Mouse (Mus musculus) heart, embryonic 10.5 days (tissue): ENCODE results near the gene Setd2. TPM values are rescaled to one million over a fixed set of nuclear protein-coding genes. Genes with fewer than 3 reads are reported as not detected.

ENCODE experiments used
- DNase-seq: peaks from one replicate; pipeline ENCODE4 v3.0.0-alpha.2; 2017; ENCODE audit warnings: low spot score
- H3K27ac ChIP-seq: fragments of 300-500 bp; sonication (generic); 2 replicates; pipeline ENCODE4 v1.5.1; 2016; ENCODE audit warnings: mild to moderate bottlenecking
- H3K27me3 ChIP-seq: fragments of 300-500 bp; sonication (generic); 2 replicates; pipeline ENCODE4 v1.6.1; 2016; ENCODE audit warnings: mild to moderate bottlenecking; ENCODE audit not compliant: poor library complexity, insufficient read depth, severe bottlenecking
- H3K36me3 ChIP-seq: fragments of 300-500 bp; sonication (generic); 2 replicates; pipeline ENCODE4 v1.6.1; 2016; ENCODE audit warnings: mild to moderate bottlenecking, moderate library complexity
- H3K4me1 ChIP-seq: fragments of 300-500 bp; sonication (generic); 2 replicates; pipeline ENCODE4 v1.6.1; 2016; ENCODE audit warnings: mild to moderate bottlenecking
- H3K4me3 ChIP-seq: fragments of 300-500 bp; sonication (generic); 2 replicates; pipeline ENCODE4 v1.5.1; 2016; ENCODE audit warnings: mild to moderate bottlenecking, moderate library complexity
- H3K9me3 ChIP-seq: fragments of 300-500 bp; sonication (generic); 2 replicates; pipeline ENCODE4 v1.6.1; 2016; ENCODE audit warnings: mild to moderate bottlenecking, moderate library complexity
- WGBS: fragments of 180-500 bp; shearing (Covaris S2); methylation state at CpG from one replicate; pipeline ENCODE4 v1.1.7; 2016; 5-methylcytosine and 5-hydroxymethylcytosine counted together
- polyA plus RNA-seq: library from polyadenylated mRNA; unstranded; fragments of >200 nt; fragmentation: Nextera tagmentation; extraction: Ambion mirVana; gene quantifications from 2 replicates; pipeline ENCODE4 v1.2.1, GENCODE M21; 2016

Gene Setd2
- polyA plus RNA-seq, 1 experiment from 2014 or later = 29.5 TPM

GRCm38 (mm10) chr9:110541988-110542387 lies 9.6 kb downstream of the Setd2 start:
- peaks cover 6% of the 10 kb centered on the region; the same call in 1 of the 2 replicates for H3K36me3 ChIP-seq
- no peaks in the 10 kb centered on the region for H3K27me3 ChIP-seq
- 82% methylated on average over 4 of the region's 4 CpGs for WGBS
- no peak overlapping the region for H3K4me3 ChIP-seq
- no peaks in the 10 kb centered on the region for H3K9me3 ChIP-seq
- no peak for DNase-seq
- H3K27ac ChIP-seq = no peak overlapping the region
- H3K4me1 ChIP-seq = no peaks in the 10 kb centered on the region

DNA sequence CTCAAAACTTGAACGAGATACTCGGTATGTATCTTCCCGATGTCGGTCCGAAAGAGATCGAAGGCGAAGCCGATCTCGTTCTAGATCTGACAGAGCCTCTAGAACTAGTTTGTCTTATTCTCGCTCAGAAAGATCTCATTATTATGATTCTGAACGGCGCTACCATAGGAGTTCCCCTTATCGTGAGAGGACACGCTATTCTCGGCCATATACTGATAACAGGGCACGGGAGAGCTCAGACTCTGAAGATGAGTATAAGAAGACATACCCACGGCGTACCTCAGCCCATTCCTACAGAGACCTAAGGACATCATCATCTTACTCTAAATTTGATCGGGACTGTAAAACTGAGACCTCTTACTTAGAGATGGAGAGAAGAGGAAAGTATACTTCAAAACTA lies 15.9 kb downstream of the Setd2 start:
- peaks cover 61% of the 10 kb centered on the region for H3K36me3 ChIP-seq
- DNase-seq = no peak
- H3K27me3 ChIP-seq = no peaks in the 10 kb centered on the region
- 89% methylated on average over 19 of the region's 19 CpGs for WGBS
- H3K9me3 ChIP-seq = no peaks in the 10 kb centered on the region
- no peak overlapping the region for H3K27ac ChIP-seq
- no peaks in the 10 kb centered on the region for H3K4me1 ChIP-seq
- no peak overlapping the region for H3K4me3 ChIP-seq

DNA sequence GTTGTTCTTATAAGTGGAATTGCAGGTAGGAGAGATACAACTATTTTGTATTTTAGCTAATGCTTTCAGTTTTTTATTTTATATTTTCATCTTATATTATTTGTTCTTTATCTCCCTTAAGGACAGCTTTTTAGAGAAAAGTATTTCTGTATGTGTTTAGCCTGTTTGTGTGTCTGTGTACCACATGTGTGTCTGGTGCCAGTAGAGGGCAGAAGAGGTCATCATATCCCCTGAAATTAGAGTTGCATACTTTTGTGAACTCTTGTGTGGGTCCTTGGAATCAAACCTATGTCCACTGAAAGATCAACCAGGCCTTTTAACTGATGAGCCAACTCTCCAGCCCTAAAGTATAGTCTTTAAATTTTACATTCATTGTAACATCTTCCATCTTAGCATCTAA lies 35.9 kb downstream of the Setd2 start:
- DNase-seq = no peak
- Histone ChIP-seq H3K36me3 (peaks cover 91% of the 10 kb centered on the region), H3K27ac (no peak overlapping the region), H3K4me3 (no peak overlapping the region), H3K9me3 (no peaks in the 10 kb centered on the region), H3K4me1 (no peaks in the 10 kb centered on the region), H3K27me3 (no peaks in the 10 kb centered on the region)

GRCm38 (mm10) chr9:110582161-110582560 lies 49.8 kb downstream of the Setd2 start:
- Histone ChIP-seq H3K4me3 (no peak overlapping the region), H3K9me3 (no peaks in the 10 kb centered on the region), H3K36me3 (peaks cover 38% of the 10 kb centered on the region), H3K27me3 (no peaks in the 10 kb centered on the region), H3K27ac (no peak overlapping the region), H3K4me1 (no peaks in the 10 kb centered on the region)
- WGBS = 96% methylated on average over 2 of the region's 2 CpGs
- no peak for DNase-seq

GRCm38 (mm10) chr9:110583521-110583920 lies 51.1 kb downstream of the Setd2 start:
- WGBS = 93% methylated on average over 1 of the region's 1 CpGs

DNA sequence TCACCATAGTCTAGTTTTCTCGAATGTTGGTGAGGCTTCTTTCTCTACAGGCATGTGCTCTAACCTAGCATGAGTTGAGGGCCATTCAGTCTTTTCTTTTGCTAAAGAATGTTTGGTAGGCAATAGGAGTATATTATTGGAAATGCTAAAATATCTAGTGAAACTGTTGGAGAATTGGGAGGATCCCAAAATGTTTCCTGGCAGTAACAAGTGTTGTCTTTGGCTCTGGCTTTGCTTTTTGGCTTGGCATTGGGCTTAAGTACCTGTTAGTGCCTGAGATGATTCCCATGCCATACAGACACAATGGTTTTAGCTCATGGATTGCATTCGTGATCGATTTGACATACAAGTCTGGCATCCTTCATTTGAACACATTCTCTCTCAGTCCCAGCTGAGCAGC lies 79.1 kb downstream of the Setd2 start:
- Histone ChIP-seq H3K4me1 (no peaks in the 10 kb centered on the region), H3K4me3 (no peak overlapping the region), H3K27me3 (no peaks in the 10 kb centered on the region), H3K27ac (no peak overlapping the region), H3K36me3 (peaks cover 73% of the 10 kb centered on the region), H3K9me3 (no peaks in the 10 kb centered on the region)
- WGBS = 94% methylated on average over 3 of the region's 3 CpGs
- DNase-seq = no peak

More at GRCm38 (mm10) chr9:110583521-110583920, 51.1 kb downstream of the Setd2 start:
- H3K4me3 ChIP-seq = no peak overlapping the region
- no peaks in the 10 kb centered on the region for H3K4me1 ChIP-seq
- no peak for DNase-seq
- no peaks in the 10 kb centered on the region for H3K27me3 ChIP-seq
- peaks cover 32% of the 10 kb centered on the region for H3K36me3 ChIP-seq
- no peak overlapping the region for H3K27ac ChIP-seq
- H3K9me3 ChIP-seq = no peaks in the 10 kb centered on the region

GRCm38 (mm10) chr9:110617081-110617480 lies 84.7 kb downstream of the Setd2 start:
- Histone ChIP-seq H3K36me3 (peaks cover 95% of the 10 kb centered on the region), H3K27me3 (no peaks in the 10 kb centered on the region), H3K27ac (no peak overlapping the region), H3K4me3 (no peak overlapping the region), H3K4me1 (peaks cover 10% of the 10 kb centered on the region; the same call in 1 of the 2 replicates), H3K9me3 (no peaks in the 10 kb centered on the region)
- WGBS = 76% methylated on average over 3 of the region's 3 CpGs
- DNase-seq = no peak

DNA sequence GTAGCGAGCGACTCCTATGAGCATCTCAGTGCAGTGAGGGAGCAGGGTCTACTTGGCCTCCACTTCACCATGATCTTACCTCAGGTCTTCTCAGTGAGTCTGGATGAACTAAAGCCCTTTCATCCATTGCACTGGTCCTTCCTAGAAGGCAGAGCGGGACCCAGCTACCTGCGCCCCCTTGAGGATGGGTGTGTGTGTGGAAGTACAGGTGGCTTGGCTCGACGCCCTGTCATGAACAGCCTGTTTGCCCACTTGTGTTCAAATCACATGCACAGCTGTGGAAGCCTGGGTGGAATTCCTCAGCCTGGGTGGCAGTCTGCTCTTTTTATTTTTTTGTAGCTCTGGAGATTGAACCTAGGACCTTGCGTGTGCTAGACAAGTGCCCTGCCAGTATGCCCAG lies 87.8 kb downstream of the Setd2 start:
- WGBS = 89% methylated on average over 7 of the region's 7 CpGs
- H3K36me3 ChIP-seq = peaks cover 75% of the 10 kb centered on the region
- DNase-seq = no peak

DNA sequence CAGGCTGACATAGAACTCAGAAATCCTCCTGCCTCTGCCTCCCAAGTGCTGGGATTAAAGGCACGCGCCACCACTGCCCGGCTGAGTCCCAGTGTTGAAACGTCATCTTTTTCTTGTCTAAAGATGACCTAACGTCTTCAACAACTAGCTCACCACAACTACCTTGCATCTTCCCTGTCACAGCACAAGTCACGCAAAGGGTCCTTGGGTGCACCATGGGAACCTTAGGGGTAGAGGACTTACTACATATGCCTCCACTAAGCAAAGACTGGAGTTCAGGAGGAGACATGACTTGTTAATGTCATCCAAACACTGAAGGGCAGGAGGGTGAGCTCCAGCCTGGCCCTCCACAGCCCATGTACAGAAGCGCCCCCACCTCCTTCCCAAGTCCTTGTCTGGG lies 88.3 kb downstream of the Setd2 start:
- peaks cover 2% of the 10 kb centered on the region for H3K27me3 ChIP-seq
- peaks cover 36% of the 10 kb centered on the region for H3K4me1 ChIP-seq
- H3K36me3 ChIP-seq = peaks cover 70% of the 10 kb centered on the region
- H3K9me3 ChIP-seq = no peaks in the 10 kb centered on the region
- H3K4me3 ChIP-seq = no peak overlapping the region
- WGBS = 91% methylated on average over 7 of the region's 7 CpGs
- DNase-seq = no peak
- no peak overlapping the region for H3K27ac ChIP-seq

More for the DNA sequence above, 87.8 kb downstream of the Setd2 start:
- no peak overlapping the region for H3K4me3 ChIP-seq
- H3K27me3 ChIP-seq = no peaks in the 10 kb centered on the region
- no peaks in the 10 kb centered on the region for H3K9me3 ChIP-seq
- no peak overlapping the region for H3K27ac ChIP-seq
- H3K4me1 ChIP-seq = peaks cover 31% of the 10 kb centered on the region

DNA sequence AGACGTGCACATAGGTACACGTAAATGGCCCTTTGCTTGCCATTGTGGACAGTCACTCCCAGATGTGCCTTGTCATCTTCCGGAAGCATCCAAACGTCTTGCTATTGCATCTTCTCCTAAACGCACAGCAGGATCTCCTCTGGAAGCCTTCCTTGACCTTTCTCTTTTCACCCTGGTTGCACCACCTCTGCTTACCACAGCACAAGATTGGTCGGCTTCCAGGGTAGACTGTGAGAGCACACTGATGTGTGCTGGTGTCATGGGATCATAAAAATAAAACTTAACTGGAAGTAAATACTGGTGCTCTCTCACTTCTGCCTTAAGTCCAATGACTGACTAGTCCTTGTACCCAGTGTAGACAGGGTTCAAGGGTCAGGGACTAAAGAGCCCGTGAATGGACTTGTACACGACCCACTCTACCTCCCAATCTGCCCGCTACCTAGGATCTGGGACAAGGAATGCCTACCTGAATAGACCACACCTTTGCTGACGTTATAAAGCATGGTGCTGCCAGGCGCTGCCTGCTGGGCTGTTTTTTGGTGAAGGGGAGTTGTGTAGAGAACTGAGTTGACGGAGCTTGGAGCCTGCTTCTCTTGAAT lies 90.3 kb downstream of the Setd2 start:
- Histone ChIP-seq H3K27me3 (peaks cover 18% of the 10 kb centered on the region), H3K27ac (no peak overlapping the region), H3K36me3 (peaks cover 50% of the 10 kb centered on the region), H3K4me1 (peaks cover 36% of the 10 kb centered on the region), H3K9me3 (no peaks in the 10 kb centered on the region), H3K4me3 (no peak overlapping the region)
- WGBS = 86% methylated on average over 12 of the region's 12 CpGs
- DNase-seq = no peak

GRCm38 (mm10) chr9:110623416-110624195 lies 91.2 kb downstream of the Setd2 start:
- peak overlapping the region; percentile 67 for H3K4me3 ChIP-seq
- peaks cover 42% of the 10 kb centered on the region for H3K4me1 ChIP-seq
- no peaks in the 10 kb centered on the region for H3K9me3 ChIP-seq
- H3K27ac ChIP-seq = peak overlapping the region; percentile 89
- 41% methylated on average over 8 of the region's 8 CpGs for WGBS
- H3K36me3 ChIP-seq = peaks cover 47% of the 10 kb centered on the region
- peak; percentile 72 for DNase-seq
- peaks cover 21% of the 10 kb centered on the region for H3K27me3 ChIP-seq

GRCm38 (mm10) chr9:110624361-110625166 lies 92.2 kb downstream of the Setd2 start, which contains the start of gene Nradd:
TSS of gene Nradd (minus strand) at chr9:110624452.
- Histone ChIP-seq H3K27me3 (peaks cover 28% of the 10 kb centered on the region), H3K9me3 (no peaks in the 10 kb centered on the region), H3K4me1 (peaks cover 42% of the 10 kb centered on the region), H3K36me3 (peaks cover 40% of the 10 kb centered on the region), H3K4me3 (peak within 1 kb of the TSS; percentile 67), H3K27ac (peak within 1 kb of the TSS; percentile 89)
- WGBS = under 1% methylated on average over 41 of the region's 41 CpGs
- DNase-seq = peak; percentile 97
